Mouse (Mus musculus): ENCODE data around the gene Avl9. TPM values are rescaled to one million over a fixed set of nuclear protein-coding genes. Genes with fewer than 3 reads are reported as not detected.

Gene Avl9
- polyA plus RNA-seq, 1 experiment from 2014 or later = 7.3 TPM

GRCm38 (mm10) chr6:56779636-56780035 is 64.9 kb downstream of the Avl9 start:
- peaks cover 41% of the 10 kb centered on the region for H3K36me3 ChIP-seq (ENCODE audit: control insufficient read depth, insufficient read depth)
- no peak for ATAC-seq (replicated peaks; ENCODE audit: extremely low read depth, insufficient read depth, low FRiP score)
- no peak overlapping the region for H3K4me3 ChIP-seq (ENCODE audit: low read length)
- no peaks in the 10 kb centered on the region for H3K27me3 ChIP-seq (ENCODE audit: control insufficient read depth, insufficient read depth, low read length)
- H3K9me3 ChIP-seq (replicated peaks; ENCODE audit: control insufficient read depth, low read length) = no peaks in the 10 kb centered on the region
- H3K4me2 ChIP-seq (ENCODE audit: low read depth, low read length) = no peak overlapping the region
- no peak overlapping the region for H3K27ac ChIP-seq (ENCODE audit: low read length)
- peaks cover 11% of the 10 kb centered on the region for H3K4me1 ChIP-seq (ENCODE audit: control insufficient read depth, insufficient read depth, low read length)
- no peak overlapping the region for H3K9ac ChIP-seq (ENCODE audit: low read length)
- 90% methylated on average over 5 of the region's 5 CpGs for WGBS

- H3K4me2 ChIP-seq (ENCODE audit: low read depth, low read length) = no peak overlapping the region
- H3K4me1 ChIP-seq (ENCODE audit: control insufficient read depth, insufficient read depth, low read length) = peaks cover 6% of the 10 kb centered on the region
- no peak overlapping the region for H3K27ac ChIP-seq (ENCODE audit: low read length)
- H3K4me3 ChIP-seq (ENCODE audit: low read length) = no peak overlapping the region
- H3K36me3 ChIP-seq (ENCODE audit: control insufficient read depth, insufficient read depth) = peaks cover 46% of the 10 kb centered on the region
- no peak overlapping the region for H3K9ac ChIP-seq (ENCODE audit: low read length)
- no peak for ATAC-seq (replicated peaks; ENCODE audit: extremely low read depth, insufficient read depth, low FRiP score)
- H3K27me3 ChIP-seq (ENCODE audit: control insufficient read depth, insufficient read depth, low read length) = no peaks in the 10 kb centered on the region
- H3K9me3 ChIP-seq (replicated peaks; ENCODE audit: control insufficient read depth, low read length) = no peaks in the 10 kb centered on the region; the same call in 1 of the 2 replicates
- WGBS = 81% methylated on average over 4 of the region's 4 CpGs
Measured at GRCm38 (mm10) chr6:56783561-56784272, 69.0 kb downstream of the Avl9 start.

GRCm38 (mm10) chr6:56785068-56785467 is 70.4 kb downstream of the Avl9 start:
- H3K27ac ChIP-seq (ENCODE audit: low read length) = 0 out of 2 replicates have a peak overlapping the region, but pooled peaks have one; percentile 0

GRCm38 (mm10) chr6:56787668-56788067 is 73.0 kb downstream of the Avl9 start:
- WGBS = 58% methylated on average over 2 of the region's 2 CpGs
- Histone ChIP-seq H3K9ac (ENCODE audit: low read length) (no peak overlapping the region), H3K27me3 (ENCODE audit: control insufficient read depth, insufficient read depth, low read length) (no peaks in the 10 kb centered on the region), H3K4me3 (ENCODE audit: low read length) (no peak overlapping the region), H3K36me3 (ENCODE audit: control insufficient read depth, insufficient read depth) (peaks cover 27% of the 10 kb centered on the region), H3K9me3 (replicated peaks; ENCODE audit: control insufficient read depth, low read length) (no peaks in the 10 kb centered on the region; the same call in 1 of the 2 replicates), H3K4me2 (ENCODE audit: low read depth, low read length) (no peak overlapping the region), H3K4me1 (ENCODE audit: control insufficient read depth, insufficient read depth, low read length) (peaks cover 10% of the 10 kb centered on the region), H3K27ac (ENCODE audit: low read length) (no peak overlapping the region)
- ATAC-seq (replicated peaks; ENCODE audit: extremely low read depth, insufficient read depth, low FRiP score) = 0 out of 2 replicates have a peak, but pooled peaks have one; percentile 6

More at GRCm38 (mm10) chr6:56785068-56785467, 70.4 kb downstream of the Avl9 start:
- no peak overlapping the region for H3K4me2 ChIP-seq (ENCODE audit: low read depth, low read length)
- no peak for ATAC-seq (replicated peaks; ENCODE audit: extremely low read depth, insufficient read depth, low FRiP score)
- H3K4me3 ChIP-seq (ENCODE audit: low read length) = no peak overlapping the region
- 81% methylated on average over 5 of the region's 5 CpGs for WGBS
- H3K27me3 ChIP-seq (ENCODE audit: control insufficient read depth, insufficient read depth, low read length) = no peaks in the 10 kb centered on the region
- peaks cover 10% of the 10 kb centered on the region for H3K4me1 ChIP-seq (ENCODE audit: control insufficient read depth, insufficient read depth, low read length)
- no peaks in the 10 kb centered on the region; the same call in 1 of the 2 replicates for H3K9me3 ChIP-seq (replicated peaks; ENCODE audit: control insufficient read depth, low read length)
- no peak overlapping the region for H3K9ac ChIP-seq (ENCODE audit: low read length)
- peaks cover 37% of the 10 kb centered on the region for H3K36me3 ChIP-seq (ENCODE audit: control insufficient read depth, insufficient read depth)

GRCm38 (mm10) chr6:56789336-56789735 is 74.6 kb downstream of the Avl9 start:
- ATAC-seq (replicated peaks; ENCODE audit: extremely low read depth, insufficient read depth, low FRiP score) = no peak
- no peak overlapping the region for H3K4me2 ChIP-seq (ENCODE audit: low read depth, low read length)
- WGBS = 28% methylated on average over 3 of the region's 3 CpGs

GRCm38 (mm10) chr6:56794834-56795233 is 80.1 kb downstream of the Avl9 start:
- Histone ChIP-seq H3K9ac (ENCODE audit: low read length) (no peak overlapping the region), H3K27ac (ENCODE audit: low read length) (no peak overlapping the region), H3K4me2 (ENCODE audit: low read depth, low read length) (peak overlapping the region; percentile 80), H3K36me3 (ENCODE audit: control insufficient read depth, insufficient read depth) (no peaks in the 10 kb centered on the region), H3K9me3 (replicated peaks; ENCODE audit: control insufficient read depth, low read length) (no peaks in the 10 kb centered on the region), H3K27me3 (ENCODE audit: control insufficient read depth, insufficient read depth, low read length) (no peaks in the 10 kb centered on the region), H3K4me3 (ENCODE audit: low read length) (no peak overlapping the region), H3K4me1 (ENCODE audit: control insufficient read depth, insufficient read depth, low read length) (peaks cover 26% of the 10 kb centered on the region)
- ATAC-seq (replicated peaks; ENCODE audit: extremely low read depth, insufficient read depth, low FRiP score) = no peak
- WGBS = 67% methylated on average over 5 of the region's 5 CpGs

More at GRCm38 (mm10) chr6:56789336-56789735, 74.6 kb downstream of the Avl9 start:
- peaks cover 17% of the 10 kb centered on the region for H3K4me1 ChIP-seq (ENCODE audit: control insufficient read depth, insufficient read depth, low read length)
- H3K36me3 ChIP-seq (ENCODE audit: control insufficient read depth, insufficient read depth) = peaks cover 21% of the 10 kb centered on the region
- H3K27me3 ChIP-seq (ENCODE audit: control insufficient read depth, insufficient read depth, low read length) = no peaks in the 10 kb centered on the region
- no peak overlapping the region for H3K4me3 ChIP-seq (ENCODE audit: low read length)
- no peak overlapping the region; the same call in 1 of the 2 replicates for H3K27ac ChIP-seq (ENCODE audit: low read length)
- no peak overlapping the region for H3K9ac ChIP-seq (ENCODE audit: low read length)
- H3K9me3 ChIP-seq (replicated peaks; ENCODE audit: control insufficient read depth, low read length) = no peaks in the 10 kb centered on the region; the same call in 1 of the 2 replicates

- Histone ChIP-seq H3K27ac (ENCODE audit: low read length) (peak overlapping the region; percentile 100), H3K4me3 (ENCODE audit: low read length) (peak overlapping the region; percentile 92), H3K9me3 (replicated peaks; ENCODE audit: control insufficient read depth, low read length) (no peaks in the 10 kb centered on the region), H3K4me2 (ENCODE audit: low read depth, low read length) (peak overlapping the region; percentile 80), H3K9ac (ENCODE audit: low read length) (peak overlapping the region; percentile 99), H3K36me3 (ENCODE audit: control insufficient read depth, insufficient read depth) (no peaks in the 10 kb centered on the region), H3K4me1 (ENCODE audit: control insufficient read depth, insufficient read depth, low read length) (peaks cover 26% of the 10 kb centered on the region), H3K27me3 (ENCODE audit: control insufficient read depth, insufficient read depth, low read length) (no peaks in the 10 kb centered on the region)
- ATAC-seq (replicated peaks; ENCODE audit: extremely low read depth, insufficient read depth, low FRiP score) = no peak
- WGBS = 2% methylated on average over 8 of the region's 8 CpGs
Measured at GRCm38 (mm10) chr6:56796232-56796631, 81.5 kb downstream of the Avl9 start.

GRCm38 (mm10) chr6:56796668-56797141 is 82.0 kb downstream of the Avl9 start:
- 0 out of 2 replicates have a peak, but pooled peaks have one; percentile 14 for ATAC-seq (replicated peaks; ENCODE audit: extremely low read depth, insufficient read depth, low FRiP score)
- Histone ChIP-seq H3K27me3 (ENCODE audit: control insufficient read depth, insufficient read depth, low read length) (no peaks in the 10 kb centered on the region), H3K4me2 (ENCODE audit: low read depth, low read length) (peak overlapping the region; percentile 80), H3K9me3 (replicated peaks; ENCODE audit: control insufficient read depth, low read length) (no peaks in the 10 kb centered on the region), H3K9ac (ENCODE audit: low read length) (peak overlapping the region; percentile 99), H3K36me3 (ENCODE audit: control insufficient read depth, insufficient read depth) (no peaks in the 10 kb centered on the region), H3K4me3 (ENCODE audit: low read length) (peak overlapping the region; percentile 92), H3K27ac (ENCODE audit: low read length) (peak overlapping the region; percentile 100), H3K4me1 (ENCODE audit: control insufficient read depth, insufficient read depth, low read length) (peaks cover 26% of the 10 kb centered on the region)
- 0% methylated on average over 16 of the region's 16 CpGs for WGBS

Data from heart, embryonic 16.5 days (tissue).